Mouse (Mus musculus): ENCODE results near the gene Gbp9. TPM values are rescaled to one million over a fixed set of nuclear protein-coding genes. Genes with fewer than 3 reads are reported as not detected.
A peak's percentile ranks its signal among the peaks of the same experiment; 100 is the strongest.
"Not testable (repeated sequence)": the region's sequence is repeated elsewhere in the genome, so short reads cannot be mapped to it uniquely, and the experiment has no call there.

The Gbp9 gene
- polyA plus RNA-seq (2015; fragmentation: Nextera tagmentation; extraction: Ambion mirVana) = 2.4 and 2.7 TPM in 2 replicates

GRCm38 (mm10) chr5:105139409-105140088 lies at the start of gene Gbp9, which contains the start of the genes Gbp8 and Gbp4:
Gene Gbp9, minus strand, starts transcription at chr5:105139539.
Gene Gbp8, minus strand, starts transcription at chr5:105139540.
Gene Gbp4, minus strand, starts transcription at chr5:105139586.
- 9% methylated on average over 2 of the region's 2 CpGs for WGBS
- H3K36me3 ChIP-seq; H3K9me3 ChIP-seq; H3K4me1 ChIP-seq; ATAC-seq (ENCODE audit: insufficient read depth, low FRiP score, low read depth); H3K4me2 ChIP-seq; H3K9ac ChIP-seq; H3K27me3 ChIP-seq (replicated peaks); H3K4me3 ChIP-seq (replicated peaks); H3K27ac ChIP-seq: not testable (repeated sequence)

GRCm38 (mm10) chr5:105181446-105181845 lies 42.1 kb upstream of the Gbp9 start:
- H3K9ac ChIP-seq = no peak overlapping the region
- no peak overlapping the region for H3K4me2 ChIP-seq
- no peaks in the 10 kb centered on the region for H3K4me1 ChIP-seq
- H3K36me3 ChIP-seq = no peaks in the 10 kb centered on the region
- H3K27me3 ChIP-seq (replicated peaks) = no peaks in the 10 kb centered on the region
- no peak for ATAC-seq (ENCODE audit: insufficient read depth, low FRiP score, low read depth)
- no peak overlapping the region for H3K27ac ChIP-seq
- H3K9me3 ChIP-seq = no peaks in the 10 kb centered on the region
- no peak overlapping the region for H3K4me3 ChIP-seq (replicated peaks)

GRCm38 (mm10) chr5:105156582-105156981 lies 17.2 kb upstream of the Gbp9 start:
- Histone ChIP-seq H3K36me3 (no peaks in the 10 kb centered on the region), H3K4me2 (no peak overlapping the region), H3K9me3 (no peaks in the 10 kb centered on the region), H3K27me3 (replicated peaks) (no peaks in the 10 kb centered on the region), H3K9ac (no peak overlapping the region), H3K4me3 (replicated peaks) (no peak overlapping the region), H3K4me1 (no peaks in the 10 kb centered on the region), H3K27ac (no peak overlapping the region)
- no peak for ATAC-seq (ENCODE audit: insufficient read depth, low FRiP score, low read depth)
- 82% methylated on average over 5 of the region's 5 CpGs for whole genome bisulfite sequencing

- Histone ChIP-seq H3K4me1 (no peaks in the 10 kb centered on the region), H3K27me3 (replicated peaks) (no peaks in the 10 kb centered on the region), H3K9me3 (no peaks in the 10 kb centered on the region), H3K36me3 (no peaks in the 10 kb centered on the region), H3K27ac (no peak overlapping the region), H3K4me2 (no peak overlapping the region), H3K4me3 (replicated peaks) (no peak overlapping the region), H3K9ac (no peak overlapping the region)
- ATAC-seq (ENCODE audit: insufficient read depth, low FRiP score, low read depth) = no peak
These were observed 14.7 kb upstream of the Gbp9 start for GRCm38 (mm10) chr5:105154049-105154448.

DNA sequence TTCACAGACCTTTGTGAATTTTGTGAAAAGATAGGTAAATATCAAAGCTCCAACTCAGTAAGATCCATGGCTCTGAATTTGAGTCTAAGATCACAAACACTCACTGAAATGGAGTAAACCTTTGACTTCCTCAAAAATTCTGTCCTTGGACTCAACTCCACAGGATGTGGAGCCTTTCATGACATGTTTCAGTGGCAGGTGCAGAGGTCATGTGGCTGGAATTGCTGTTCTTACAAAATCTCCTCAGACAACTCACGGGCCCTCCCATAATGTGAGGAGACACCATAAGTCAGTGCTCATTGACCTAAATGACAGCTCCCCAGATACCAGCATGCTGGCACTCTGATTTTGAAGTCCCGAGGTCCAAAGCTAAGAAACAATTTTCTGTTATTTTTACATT lies 8.7 kb upstream of the Gbp9 start:
- WGBS = 65% methylated on average over 2 of the region's 2 CpGs
- not testable (repeated sequence) for H3K36me3 ChIP-seq; H3K27ac ChIP-seq; H3K4me2 ChIP-seq; H3K9me3 ChIP-seq; H3K4me3 ChIP-seq (replicated peaks); ATAC-seq (ENCODE audit: insufficient read depth, low FRiP score, low read depth); H3K4me1 ChIP-seq; H3K27me3 ChIP-seq (replicated peaks); H3K9ac ChIP-seq

GRCm38 (mm10) chr5:105146447-105146846 lies 7.1 kb upstream of the Gbp9 start:
- Histone ChIP-seq H3K27ac (no peak overlapping the region), H3K36me3 (no peaks in the 10 kb centered on the region), H3K4me1 (no peaks in the 10 kb centered on the region), H3K4me2 (no peak overlapping the region), H3K9me3 (no peaks in the 10 kb centered on the region), H3K9ac (no peak overlapping the region), H3K27me3 (replicated peaks) (no peaks in the 10 kb centered on the region), H3K4me3 (replicated peaks) (no peak overlapping the region)
- no peak for ATAC-seq (ENCODE audit: insufficient read depth, low FRiP score, low read depth)

- H3K9ac ChIP-seq; ATAC-seq (ENCODE audit: insufficient read depth, low FRiP score, low read depth); H3K27me3 ChIP-seq (replicated peaks); H3K9me3 ChIP-seq; H3K36me3 ChIP-seq; H3K4me3 ChIP-seq (replicated peaks); H3K4me1 ChIP-seq; H3K4me2 ChIP-seq: not testable (repeated sequence)
- peak overlapping the region; percentile 7; the same call in 1 of the 2 replicates for H3K27ac ChIP-seq
- 42% methylated on average over 3 of the region's 3 CpGs for WGBS
These were observed 6.4 kb upstream of the Gbp9 start for GRCm38 (mm10) chr5:105145731-105146130.

DNA sequence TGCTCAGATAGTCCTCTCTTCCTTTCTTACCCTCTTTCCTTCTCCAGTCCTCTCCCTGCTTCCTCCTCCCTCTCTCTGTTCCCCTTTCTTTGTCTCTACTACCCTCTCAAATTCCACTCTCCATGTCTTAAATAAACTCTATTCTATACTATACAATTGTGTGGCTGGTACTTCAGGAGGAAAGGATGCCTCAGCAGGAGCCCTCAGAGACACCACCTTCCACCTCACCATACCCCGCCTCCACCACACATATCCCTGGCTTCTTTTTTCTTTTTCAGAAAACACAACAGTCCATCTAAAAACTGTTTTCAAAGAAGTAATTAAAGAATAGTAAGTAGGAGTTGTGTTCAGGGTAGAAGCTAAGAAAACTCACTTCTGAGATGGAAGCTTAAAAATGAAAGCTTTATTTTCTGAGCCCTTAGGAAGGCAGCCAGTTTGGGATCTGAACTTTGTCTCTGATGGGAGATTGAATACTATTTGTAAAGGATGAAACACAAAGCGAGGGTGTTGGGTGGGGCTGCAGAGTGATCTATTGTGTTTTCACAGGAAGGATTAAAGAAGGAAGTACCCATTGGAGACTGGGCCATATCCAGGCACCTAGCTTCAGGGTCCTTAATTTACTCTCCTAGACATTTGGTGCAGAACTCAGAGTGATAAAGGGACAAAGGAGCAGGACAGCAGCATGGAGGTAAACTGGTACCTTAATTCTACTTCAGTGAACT lies 911 bp upstream of the Gbp9 start:
- not testable (repeated sequence) for H3K9me3 ChIP-seq; H3K4me3 ChIP-seq (replicated peaks); H3K27me3 ChIP-seq (replicated peaks); H3K27ac ChIP-seq; H3K4me2 ChIP-seq; ATAC-seq (ENCODE audit: insufficient read depth, low FRiP score, low read depth); H3K9ac ChIP-seq; H3K4me1 ChIP-seq; H3K36me3 ChIP-seq
- WGBS = 61% methylated on average over 2 of the region's 2 CpGs

DNA sequence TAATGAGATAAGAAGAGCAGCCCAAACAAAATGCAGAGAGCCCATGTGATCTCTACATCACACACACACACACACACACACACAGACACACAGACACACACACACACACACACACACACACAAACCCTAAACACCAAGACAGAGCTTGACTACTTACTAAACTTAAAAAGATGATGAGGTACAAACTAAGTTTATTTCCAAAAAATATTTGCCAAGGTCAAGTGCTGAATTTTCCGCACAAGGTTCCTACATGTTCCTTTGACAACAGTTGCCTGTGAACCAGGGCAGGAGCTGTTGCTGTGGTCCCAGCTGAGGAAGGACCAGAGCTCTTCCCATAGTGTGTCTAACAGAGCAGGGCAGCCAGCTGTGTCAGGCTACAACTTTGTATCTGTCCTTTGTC lies 433 bp downstream of the Gbp9 start:
- Histone ChIP-seq H3K27ac (no peak overlapping the region), H3K9me3 (no peaks in the 10 kb centered on the region), H3K4me1 (no peaks in the 10 kb centered on the region), H3K4me2 (no peak overlapping the region), H3K36me3 (no peaks in the 10 kb centered on the region), H3K27me3 (replicated peaks) (no peaks in the 10 kb centered on the region), H3K4me3 (replicated peaks) (no peak overlapping the region), H3K9ac (no peak overlapping the region)
- WGBS = 70% methylated on average over 1 of the region's 1 CpGs
- no peak for ATAC-seq (ENCODE audit: insufficient read depth, low FRiP score, low read depth)

DNA sequence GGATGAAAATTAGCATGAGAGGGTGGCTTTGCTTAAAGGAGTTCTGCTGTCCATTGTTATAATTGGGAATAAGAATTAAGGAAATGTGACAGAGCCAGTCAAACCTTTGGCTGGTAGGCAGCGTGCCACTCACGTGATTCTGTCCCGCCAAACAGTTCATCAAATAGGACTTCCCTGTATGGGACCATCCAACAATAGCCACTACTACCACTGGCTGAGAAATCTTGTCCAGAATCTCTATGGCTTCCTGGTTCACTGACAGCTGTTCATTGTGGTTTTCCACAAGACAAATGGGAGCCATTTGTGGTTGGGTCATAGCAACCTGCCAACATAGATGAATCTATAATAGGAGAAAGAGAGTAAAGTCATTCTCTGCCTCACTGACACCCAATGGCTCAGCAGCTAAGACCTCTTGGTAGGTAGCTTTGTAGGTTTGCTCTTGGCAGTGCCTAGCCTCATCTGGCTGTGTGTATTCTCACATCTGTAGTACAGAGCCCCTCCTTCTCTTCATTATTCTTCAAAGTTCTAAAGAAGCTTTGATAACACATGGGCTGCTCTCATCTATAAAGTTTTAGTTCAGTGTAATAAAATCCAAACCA lies 2.5 kb downstream of the Gbp9 start:
- H3K9me3 ChIP-seq; H3K4me3 ChIP-seq (replicated peaks); H3K27me3 ChIP-seq (replicated peaks); H3K4me1 ChIP-seq; H3K27ac ChIP-seq; H3K9ac ChIP-seq; H3K36me3 ChIP-seq; H3K4me2 ChIP-seq; ATAC-seq (ENCODE audit: insufficient read depth, low FRiP score, low read depth): not testable (repeated sequence)
- WGBS = 86% methylated on average over 3 of the region's 3 CpGs

- H3K9ac ChIP-seq; H3K36me3 ChIP-seq; H3K27ac ChIP-seq; H3K4me2 ChIP-seq; H3K27me3 ChIP-seq (replicated peaks); H3K9me3 ChIP-seq; ATAC-seq (ENCODE audit: insufficient read depth, low FRiP score, low read depth); H3K4me3 ChIP-seq (replicated peaks); H3K4me1 ChIP-seq: not testable (repeated sequence)
- 84% methylated on average over 6 of the region's 6 CpGs for WGBS
These were observed 17.6 kb downstream of the Gbp9 start for GRCm38 (mm10) chr5:105121731-105122130.

- H3K36me3 ChIP-seq = no peaks in the 10 kb centered on the region
- H3K9me3 ChIP-seq = no peaks in the 10 kb centered on the region
- no peak overlapping the region for H3K4me2 ChIP-seq
- no peaks in the 10 kb centered on the region for H3K4me1 ChIP-seq
- WGBS = 64% methylated on average over 2 of the region's 2 CpGs
- no peaks in the 10 kb centered on the region for H3K27me3 ChIP-seq (replicated peaks)
- H3K9ac ChIP-seq = no peak overlapping the region
- no peak overlapping the region for H3K4me3 ChIP-seq (replicated peaks)
- H3K27ac ChIP-seq = no peak overlapping the region
- ATAC-seq (ENCODE audit: insufficient read depth, low FRiP score, low read depth) = no peak
These were observed 23.6 kb downstream of the Gbp9 start for GRCm38 (mm10) chr5:105115740-105116139.

Data from stomach, embryonic 15.5 days (tissue).